Mouse (Mus musculus): Measurements from ENCODE around the gene Acss1. TPM values are rescaled to one million over a fixed set of nuclear protein-coding genes. Genes with fewer than 3 reads are reported as not detected.

The Acss1 gene
- polyA plus RNA-seq, 1 experiment from 2014 or later = 28.7 TPM

Other genes with a start within 250 kb of the Acss1 start
- 0.98 and 1.5 TPM in 2 replicates for gene Zfp442, start 217.0 kb downstream of the Acss1 start, polyA plus RNA-seq (2015; fragmentation: Nextera tagmentation; extraction: Ambion mirVana)
- 0.05 and 0.16 TPM in 2 replicates for gene Zfp345, start 183.4 kb downstream of the Acss1 start, polyA plus RNA-seq (2015; fragmentation: Nextera tagmentation; extraction: Ambion mirVana)
- gene Cst7, start 98.1 kb downstream of the Acss1 start, polyA plus RNA-seq (2015; fragmentation: Nextera tagmentation; extraction: Ambion mirVana) = 6.1 and 6.2 TPM in 2 replicates
- 26.2 and 28.7 TPM in 2 replicates for gene Apmap, start 59.9 kb downstream of the Acss1 start, polyA plus RNA-seq (2015; fragmentation: Nextera tagmentation; extraction: Ambion mirVana)
- not detected in 2 replicates for gene Vsx1, start 20.9 kb upstream of the Acss1 start, polyA plus RNA-seq (2015; fragmentation: Nextera tagmentation; extraction: Ambion mirVana)
- 16.5 and 17.2 TPM in 2 replicates for gene Entpd6, start 80.5 kb upstream of the Acss1 start, polyA plus RNA-seq (2015; fragmentation: Nextera tagmentation; extraction: Ambion mirVana)
- 22.9 and 29.4 TPM in 2 replicates for gene Pygb, start 118.2 kb upstream of the Acss1 start, polyA plus RNA-seq (2015; fragmentation: Nextera tagmentation; extraction: Ambion mirVana)
- gene Abhd12, start 236.2 kb upstream of the Acss1 start, polyA plus RNA-seq (2015; fragmentation: Nextera tagmentation; extraction: Ambion mirVana) = 21.2 and 21.6 TPM in 2 replicates
- 47.7 and 51.8 TPM in 2 replicates for gene Gins1, start 236.9 kb upstream of the Acss1 start, polyA plus RNA-seq (2015; fragmentation: Nextera tagmentation; extraction: Ambion mirVana)

Measured in liver, embryonic 13.5 days (tissue).